Mouse (Mus musculus) gastrocnemius, postnatal 10 days (tissue): ENCODE data around the gene Zfp366. TPM values are rescaled to one million over a fixed set of nuclear protein-coding genes. Genes with fewer than 3 reads are reported as not detected.

Source experiments
- DNase-seq: peaks from one replicate; pipeline ENCODE4 v3.0.0; 2021; ENCODE audit warnings: mixed read lengths
- total RNA-seq, 2 experiments: library from RNA; stranded (reverse); gene quantifications; 2 replicates each; pipeline ENCODE4 v1.2.3; 2021

The Zfp366 gene
- total RNA-seq, 2 experiments from 2014 or later, result 6.1 to 6.5 TPM

DNA sequence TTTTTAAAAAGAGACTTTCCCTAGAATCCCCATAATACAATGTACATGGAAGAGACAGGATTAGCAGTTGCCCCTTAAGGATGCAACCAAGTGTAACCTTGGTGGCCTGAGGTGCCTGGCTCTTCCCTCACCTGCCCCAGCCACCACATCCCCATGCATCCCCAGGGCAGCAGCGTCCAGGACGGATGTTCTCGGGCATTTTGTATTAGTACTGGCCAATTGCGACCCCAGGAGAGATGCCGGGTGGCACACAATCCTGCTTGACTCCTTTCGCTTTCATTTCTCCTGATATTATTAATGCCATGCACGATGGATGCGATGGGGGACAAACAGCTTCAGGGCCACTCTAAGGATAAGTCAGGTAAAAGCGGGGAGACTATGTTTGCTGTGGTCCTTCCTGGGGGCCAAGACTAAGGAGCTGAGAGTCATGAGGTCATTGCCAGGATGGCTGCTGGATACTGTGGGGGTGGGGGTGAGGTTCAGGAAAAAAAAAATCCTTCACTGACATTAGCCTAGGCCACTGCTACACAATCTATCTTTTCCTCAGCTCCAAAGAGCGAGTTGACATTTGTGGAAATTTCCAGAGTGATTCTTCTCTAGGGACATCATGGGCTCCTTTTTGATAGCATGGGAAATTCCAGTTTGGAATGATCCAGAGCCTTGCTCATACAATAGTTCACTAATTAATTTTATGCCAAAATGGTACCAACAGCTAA is 1.7 kb downstream of the Zfp366 start:
- no peak for DNase-seq

DNA sequence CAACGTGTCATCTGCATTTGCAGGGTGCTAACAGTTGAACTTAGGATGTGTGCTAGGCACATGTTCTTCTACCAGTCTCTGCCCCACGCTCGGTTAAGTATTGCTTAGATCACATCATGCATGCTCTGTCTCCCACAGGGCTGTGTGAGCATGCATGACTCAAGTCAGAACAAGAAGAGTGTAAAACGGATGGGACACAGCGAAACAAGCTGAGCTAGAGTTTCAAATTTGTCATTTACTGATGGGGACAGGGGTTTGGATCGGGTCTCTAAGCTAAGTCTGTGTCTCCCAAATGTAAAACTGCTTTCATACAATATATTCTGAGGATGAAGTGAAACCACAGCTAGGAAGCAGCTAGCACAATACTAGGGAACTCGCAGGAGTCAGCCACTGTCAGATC is 2.2 kb downstream of the Zfp366 start:
- DNase-seq, result no peak

DNA sequence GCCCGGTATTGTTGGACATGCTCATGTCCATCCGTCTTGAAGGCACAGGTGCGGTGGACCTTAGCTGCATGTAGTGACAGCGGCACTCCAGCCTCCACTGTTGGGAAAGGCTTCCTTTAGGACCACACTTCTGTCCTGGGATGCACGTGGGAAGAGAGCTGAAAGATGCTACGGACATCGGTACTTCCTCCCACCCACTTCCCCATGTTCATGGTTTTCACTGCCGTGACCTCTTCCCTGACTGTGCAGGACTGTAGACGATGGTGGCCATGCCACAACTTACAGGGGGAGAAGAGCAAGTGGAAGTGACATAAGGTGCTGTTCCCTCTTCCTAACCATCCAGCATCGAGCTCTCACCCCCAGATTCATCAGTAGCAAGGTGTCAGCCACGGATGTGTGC is 2.8 kb downstream of the Zfp366 start:
- DNase-seq, result no peak

DNA sequence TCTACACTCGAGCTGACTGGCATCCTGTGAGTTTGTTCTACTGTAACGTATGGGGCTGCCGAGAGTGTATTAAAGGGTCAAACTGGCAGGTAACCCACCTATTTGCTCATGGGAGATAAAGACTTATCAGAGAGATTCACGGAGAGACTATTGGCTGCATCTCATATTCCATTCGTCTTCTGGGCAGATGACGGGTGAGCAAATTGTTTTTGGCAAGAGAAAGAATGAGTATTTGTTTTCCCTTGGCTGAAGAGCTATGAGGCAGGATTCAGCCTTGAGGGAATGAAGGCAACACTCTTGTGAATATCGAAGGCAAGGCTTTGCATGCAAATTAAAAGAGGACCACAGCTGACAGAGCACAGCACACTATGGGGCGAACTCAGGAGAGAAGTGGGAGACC is 4.0 kb downstream of the Zfp366 start:
- DNase-seq, result no peak

DNA sequence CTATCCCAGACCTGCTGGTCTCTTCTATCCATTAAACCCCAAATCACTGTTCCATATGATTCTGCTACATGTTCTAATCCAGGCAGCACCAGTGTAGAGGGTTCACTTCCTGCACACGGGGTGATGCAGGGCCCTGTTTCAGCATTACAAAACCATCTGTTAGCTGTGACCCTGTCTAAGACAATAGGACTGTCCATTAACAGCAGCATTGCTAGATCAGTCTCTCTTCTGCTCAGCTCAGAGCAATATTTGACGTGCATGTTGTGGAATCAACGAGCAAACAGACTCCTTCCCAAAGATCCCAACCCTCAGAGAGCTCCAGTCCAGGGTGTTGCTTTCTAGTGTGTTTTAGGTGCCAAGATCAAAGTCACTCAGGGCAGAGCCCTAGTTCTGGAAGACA is 5.0 kb downstream of the Zfp366 start:
- no peak for DNase-seq

DNA sequence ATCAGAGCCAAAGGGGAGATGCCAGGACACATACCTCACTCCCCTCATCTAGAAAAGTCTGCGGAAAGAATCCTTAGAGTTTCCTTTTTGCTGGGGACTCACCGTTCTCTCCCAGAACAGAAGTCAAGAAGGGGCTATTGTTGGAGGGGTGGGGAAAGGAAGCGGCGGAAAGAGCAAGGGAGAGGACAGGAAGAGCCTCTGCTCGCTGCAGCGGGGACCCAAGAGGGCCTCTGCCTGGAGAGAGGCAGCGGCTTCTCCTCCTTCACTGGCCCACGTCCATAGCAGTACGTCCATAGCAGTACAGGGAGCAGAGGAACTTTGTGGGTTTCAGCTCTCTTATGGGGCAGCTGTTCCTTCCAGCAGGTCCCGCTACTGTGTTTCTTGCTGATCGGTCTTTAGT is 5.8 kb downstream of the Zfp366 start:
- DNase-seq, result peak; percentile 31

DNA sequence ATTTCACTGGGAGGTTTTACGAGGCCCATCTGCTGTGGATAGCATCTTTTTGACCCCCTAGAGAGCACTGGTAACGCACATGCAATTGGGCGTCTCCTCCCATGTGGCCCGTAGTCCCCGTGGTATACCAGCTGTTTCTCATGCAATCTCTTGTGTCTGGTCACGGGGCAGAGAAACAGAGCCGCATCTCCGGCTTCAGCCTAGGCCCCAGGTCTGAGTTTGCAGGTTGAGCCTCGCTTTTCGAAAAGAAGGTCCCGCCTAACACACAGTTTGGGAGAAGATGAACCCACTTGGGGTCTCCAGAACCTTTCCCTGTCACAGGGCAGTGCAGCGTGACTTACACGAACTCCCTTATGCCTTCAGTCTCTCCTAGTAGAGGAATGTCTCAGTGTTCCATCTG is 6.4 kb downstream of the Zfp366 start:
- DNase-seq, result no peak

- no peak for DNase-seq
Measured at GRCm38 (mm10) chr13:99196314-99196713, 11.7 kb downstream of the Zfp366 start.

DNA sequence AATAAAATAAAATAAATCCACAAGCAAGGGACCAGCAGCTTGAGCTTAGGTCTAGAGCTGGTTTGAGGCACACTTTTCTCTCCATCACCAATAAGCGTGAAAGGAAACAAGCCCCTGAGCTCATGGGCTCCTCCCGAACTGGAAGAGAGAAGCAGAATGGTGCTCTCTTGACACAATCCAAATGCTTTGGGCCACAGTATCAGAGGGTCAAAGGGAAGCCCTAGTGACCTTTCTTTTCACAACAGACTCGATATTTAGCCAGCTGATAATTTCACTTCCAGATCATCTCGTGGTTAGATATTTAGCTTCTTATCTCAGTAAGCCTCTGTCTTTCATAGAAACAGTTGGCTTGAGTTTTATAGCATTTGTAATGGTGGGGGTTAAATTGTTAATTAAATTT is 12.2 kb downstream of the Zfp366 start:
- no peak for DNase-seq

DNA sequence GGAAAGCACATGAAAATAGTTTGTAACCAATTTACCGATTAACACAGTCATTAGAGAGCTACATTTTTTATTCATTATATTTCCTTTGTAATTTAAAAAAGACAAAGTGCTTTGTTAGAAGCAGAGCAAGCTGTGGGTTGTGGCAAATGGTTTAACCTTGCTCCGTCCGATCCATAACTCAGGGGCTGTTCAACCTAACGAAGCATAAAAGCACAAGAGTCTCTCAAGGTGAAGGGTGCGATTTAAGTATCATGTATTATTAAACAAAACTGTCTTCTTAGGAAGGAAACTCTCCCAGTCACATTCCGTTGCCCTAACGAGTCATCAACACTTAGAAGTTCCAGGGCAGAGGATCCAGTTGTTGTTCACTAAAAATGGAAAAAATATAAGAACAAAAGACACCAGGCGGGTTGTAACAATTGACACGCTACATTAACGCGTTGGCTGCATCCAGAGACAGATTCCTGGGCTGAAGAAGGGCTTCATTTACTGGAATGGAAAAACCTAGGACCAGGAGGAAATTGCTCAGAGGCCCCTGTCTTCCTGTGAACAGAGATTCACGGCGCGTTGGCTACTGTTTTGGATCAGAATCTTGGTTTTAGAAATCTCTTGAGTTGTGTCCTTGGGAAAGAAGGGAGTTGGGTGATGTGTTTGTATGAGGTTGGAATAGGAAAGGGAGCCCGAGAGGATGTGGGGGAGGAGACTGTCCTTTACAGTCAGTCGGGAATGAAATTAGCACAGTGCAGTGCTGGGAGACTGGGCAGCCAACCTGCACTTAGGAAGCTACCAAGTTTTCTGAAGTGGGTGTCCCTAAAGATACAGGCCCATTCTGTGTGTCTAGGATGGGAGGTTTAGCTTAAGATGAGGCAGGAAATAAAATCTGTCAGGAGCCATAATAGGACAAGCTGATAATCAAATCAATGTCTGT is 17.3 kb downstream of the Zfp366 start:
- no peak for DNase-seq

- no peak for DNase-seq
Measured at GRCm38 (mm10) chr13:99207214-99207613, 22.6 kb downstream of the Zfp366 start.

DNA sequence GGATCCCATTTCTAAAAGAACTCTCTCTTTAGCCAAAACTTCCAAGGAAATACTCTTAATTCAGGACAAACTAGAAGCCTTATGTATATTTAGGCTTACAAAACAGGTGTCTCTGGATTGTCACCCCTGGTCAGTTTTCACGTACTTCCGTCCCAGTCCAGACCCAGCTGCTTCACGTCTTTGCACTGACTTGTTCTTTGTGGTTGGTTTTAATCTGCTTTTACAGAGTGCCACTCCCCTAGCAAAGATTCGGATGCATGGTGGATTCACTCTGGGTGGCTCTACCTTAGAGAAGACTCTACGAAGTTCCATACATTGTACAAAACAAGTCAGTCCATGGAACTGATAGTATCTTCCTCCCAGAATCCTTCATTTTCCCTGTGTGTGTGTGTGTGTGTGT is 25.2 kb downstream of the Zfp366 start:
- DNase-seq, result no peak

GRCm38 (mm10) chr13:99210837-99211236 is 26.2 kb downstream of the Zfp366 start:
- DNase-seq, result no peak

DNA sequence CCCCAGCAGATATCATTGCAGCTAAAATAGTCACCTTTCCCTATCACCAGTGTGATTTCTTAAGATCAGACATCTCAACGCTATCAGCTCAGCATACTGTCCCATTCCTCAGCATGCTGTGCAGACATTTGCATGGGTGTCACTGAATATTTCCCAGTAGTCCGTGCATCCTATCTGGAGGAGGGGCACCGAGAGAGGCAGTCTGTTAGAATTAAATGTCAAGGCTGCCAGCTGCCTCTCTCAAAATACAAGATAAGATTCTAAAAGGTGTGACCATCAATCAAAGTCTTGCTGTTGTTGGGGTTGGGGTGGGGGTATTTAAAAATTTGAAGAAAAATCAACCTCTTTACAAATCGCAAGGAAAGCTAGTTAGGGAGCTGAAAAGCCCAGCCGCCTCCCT is 28.4 kb downstream of the Zfp366 start:
- DNase-seq, result no peak

GRCm38 (mm10) chr13:99216005-99216404 is 31.4 kb downstream of the Zfp366 start:
- DNase-seq, result no peak

DNA sequence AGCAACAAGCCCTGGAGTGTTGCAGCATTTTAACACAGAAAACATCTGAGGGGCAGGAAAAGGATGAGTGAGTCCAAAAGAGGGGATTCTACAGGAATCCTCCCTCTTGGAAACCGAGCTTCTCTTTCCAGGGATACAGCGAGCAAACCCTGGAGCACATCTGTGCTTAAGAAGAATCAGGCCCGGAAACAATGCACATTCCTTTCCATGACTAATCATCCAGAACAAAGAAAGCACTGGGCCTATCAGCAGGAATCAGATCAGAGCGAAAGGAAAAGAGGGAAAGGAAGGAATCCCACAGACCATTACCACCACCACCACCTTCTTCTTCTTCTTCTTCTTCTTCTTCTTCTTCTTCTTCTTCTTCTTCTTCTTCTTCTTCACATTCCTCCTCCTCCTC is 33.4 kb downstream of the Zfp366 start:
- DNase-seq, result no peak

DNA sequence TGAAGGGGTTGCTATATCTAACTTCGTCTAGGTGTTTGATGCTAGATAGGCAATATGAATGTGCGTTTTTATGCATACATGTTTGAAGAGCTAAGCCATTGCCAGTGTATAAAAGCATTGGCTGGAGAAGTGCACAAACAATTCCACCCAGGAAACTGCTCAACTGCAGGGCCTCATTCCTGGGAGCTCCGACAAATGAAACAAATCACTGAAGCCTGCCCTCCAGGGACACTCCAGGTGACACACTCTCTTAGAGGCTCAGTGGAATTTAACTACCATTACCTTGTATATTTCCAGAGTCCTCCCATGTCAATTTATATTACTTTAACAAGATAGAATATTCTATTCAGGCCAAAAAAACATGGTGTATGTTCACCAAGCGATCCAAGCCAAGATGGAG is 35.0 kb downstream of the Zfp366 start:
- DNase-seq, result no peak

DNA sequence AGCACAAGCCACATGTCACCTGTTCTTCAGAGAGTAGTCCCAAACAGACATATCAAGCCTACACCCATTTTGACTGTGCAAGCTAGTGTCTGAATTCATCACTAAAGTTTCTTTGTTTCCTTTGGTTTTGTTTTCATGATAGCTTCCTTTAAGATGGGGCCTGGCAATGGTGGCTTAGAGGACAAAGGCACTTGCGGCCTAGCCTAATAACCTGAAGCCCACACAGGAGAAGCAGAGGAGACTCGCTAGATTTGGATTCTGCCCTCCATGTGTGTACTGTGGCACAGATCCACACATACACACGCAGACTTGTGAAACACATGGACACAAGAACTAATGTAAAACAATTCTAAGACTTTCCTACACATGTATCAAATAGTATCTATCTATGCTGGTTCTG is 37.4 kb downstream of the Zfp366 start:
- no peak for DNase-seq

DNA sequence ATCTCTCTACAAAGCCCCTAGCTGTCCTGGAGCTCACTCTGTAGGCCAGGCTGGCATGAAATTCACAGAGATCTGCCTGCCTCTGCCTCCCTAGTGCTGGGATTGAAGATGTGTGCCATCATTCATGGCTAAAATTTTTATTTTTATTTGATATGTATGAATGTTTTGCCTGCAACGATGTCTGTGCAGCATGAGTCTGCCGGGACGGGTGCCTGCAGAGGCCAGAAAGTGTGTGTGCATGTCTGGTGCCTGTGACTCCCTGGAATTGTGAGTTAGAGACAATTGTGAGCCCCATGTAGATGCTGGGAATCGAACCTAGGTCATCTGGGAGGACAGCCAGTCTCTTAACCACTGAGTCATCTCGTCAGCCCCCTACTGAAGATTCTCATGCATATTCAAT is 37.9 kb downstream of the Zfp366 start:
- no peak for DNase-seq

GRCm38 (mm10) chr13:99223321-99223884 is 38.8 kb downstream of the Zfp366 start:
- DNase-seq, result no peak

GRCm38 (mm10) chr13:99223917-99224316 is 39.3 kb downstream of the Zfp366 start:
- no peak for DNase-seq

- no peak for DNase-seq
Measured at GRCm38 (mm10) chr13:99225374-99226240, 41.0 kb downstream of the Zfp366 start.
